Mouse (Mus musculus): ENCODE data around the gene Sgf29. TPM values are rescaled to one million over a fixed set of nuclear protein-coding genes. Genes with fewer than 3 reads are reported as not detected.

The Sgf29 gene
- total RNA-seq, 2 experiments from 2014 or later, result 27.2 to 38.4 TPM

Other genes with a start within 250 kb of the Sgf29 start
- gene Cd19, start 234.4 kb upstream of the Sgf29 start, total RNA-seq (2021), result not detected
- 10 to 100 TPM; 11.0 to 11.6 TPM for gene Rabep2, start 220.6 kb upstream of the Sgf29 start, total RNA-seq (2021)
- gene Atp2a1, start 186.2 kb upstream of the Sgf29 start, total RNA-seq (2021), result under 1 TPM in 1 of 2 experiments, not detected in 1; 0.54 TPM
- gene Sh2b1, start 173.9 kb upstream of the Sgf29 start, total RNA-seq (2021), result 10 to 100 TPM; 68.5 to 73.5 TPM
- 10 to 100 TPM; 77.2 to 81.6 TPM for gene Tufm, start 161.9 kb upstream of the Sgf29 start, total RNA-seq (2021)
- gene Atxn2l, start 145.9 kb upstream of the Sgf29 start, total RNA-seq (2021), result 100 to 1,000 TPM; 102 to 144 TPM
- 100 to 1,000 TPM; 169 to 193 TPM for gene Eif3c, start 82.9 kb upstream of the Sgf29 start, total RNA-seq (2021)
- gene Apobr, start 64.4 kb upstream of the Sgf29 start, total RNA-seq (2021), result under 1 TPM; 0.39 to 0.63 TPM
- 10 to 100 TPM; 27.4 to 35.8 TPM for gene Cln3, start 63.5 kb upstream of the Sgf29 start, total RNA-seq (2021)
- gene Il27, start 54.4 kb upstream of the Sgf29 start, total RNA-seq (2021), result not detected
- gene Nupr1, start 18.4 kb upstream of the Sgf29 start, total RNA-seq (2021), result 10 to 100 TPM; 16.6 to 17.2 TPM
- gene Sult1a1, start 27.1 kb downstream of the Sgf29 start, total RNA-seq (2021), result 10 to 100 TPM in 1 of 2 experiments, 1 to 10 TPM in 1; 9.6 to 15.9 TPM
- 100 to 1,000 TPM in 1 of 2 experiments, 10 to 100 TPM in 1; 85.8 to 109 TPM for gene Bola2, start 46.1 kb downstream of the Sgf29 start, total RNA-seq (2021)
- gene Slx1b, start 46.5 kb downstream of the Sgf29 start, total RNA-seq (2021), result 10 to 100 TPM; 17.6 to 20.3 TPM
- 100 to 1,000 TPM; 159 to 176 TPM for gene Coro1a, start 58.5 kb downstream of the Sgf29 start, total RNA-seq (2021)
- 100 to 1,000 TPM; 148 to 172 TPM for gene Mapk3, start 110.3 kb downstream of the Sgf29 start, total RNA-seq (2021)
- gene Gdpd3, start 117.0 kb downstream of the Sgf29 start, total RNA-seq (2021), result 1 to 10 TPM in 1 of 2 experiments, under 1 TPM in 1; 0.99 to 3.0 TPM
- 100 to 1,000 TPM; 303 to 345 TPM for gene Ypel3, start 127.6 kb downstream of the Sgf29 start, total RNA-seq (2021)
- gene Tbx6, start 132.2 kb downstream of the Sgf29 start, total RNA-seq (2021), result under 1 TPM; 0.54 to 0.68 TPM
- gene Ppp4c, start 143.2 kb downstream of the Sgf29 start, total RNA-seq (2021), result 10 to 100 TPM; 47.5 to 49.9 TPM
- gene Fam57b, start 148.4 kb downstream of the Sgf29 start, total RNA-seq (2021), result 10 to 100 TPM; 81.6 to 84.1 TPM
- gene 4930451I11Rik, start 182.3 kb downstream of the Sgf29 start, total RNA-seq (2021), result not detected
- gene Doc2a, start 198.1 kb downstream of the Sgf29 start, total RNA-seq (2021), result 10 to 100 TPM; 56.3 to 67.0 TPM
- gene Hirip3, start 212.7 kb downstream of the Sgf29 start, total RNA-seq (2021), result 10 to 100 TPM; 31.1 to 33.8 TPM
- 10 to 100 TPM; 47.8 to 49.4 TPM for gene Ino80e, start 213.1 kb downstream of the Sgf29 start, total RNA-seq (2021)
- 100 to 1,000 TPM; 152 to 156 TPM for gene Taok2, start 235.4 kb downstream of the Sgf29 start, total RNA-seq (2021)